Mouse (Mus musculus): ENCODE data around the gene Unc93b1. TPM values are rescaled to one million over a fixed set of nuclear protein-coding genes. Genes with fewer than 3 reads are reported as not detected.
A peak's percentile ranks its signal among the peaks of the same experiment; 100 is the strongest.

Unc93b1 gene
- polyA plus RNA-seq, 1 experiment from 2014 or later: 12.1 TPM

DNA sequence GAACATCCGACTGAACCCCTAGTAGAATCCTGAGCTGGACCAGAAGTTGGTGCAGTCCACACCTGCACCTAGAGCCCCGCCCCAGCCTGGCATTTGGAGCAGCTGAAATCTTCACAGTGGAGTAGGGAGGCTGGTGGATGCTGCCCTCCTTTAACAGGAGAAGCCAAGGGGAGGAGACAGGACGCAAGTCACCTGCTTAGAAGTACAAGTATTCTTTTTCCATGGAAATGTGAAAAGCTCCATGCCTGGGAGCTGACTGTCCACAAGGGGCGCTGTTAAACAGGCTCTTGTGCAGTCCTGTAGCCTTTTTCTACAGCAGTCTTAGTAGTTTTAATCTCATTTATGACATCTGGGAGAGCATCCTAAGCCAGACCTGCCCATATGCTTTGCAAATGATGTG lies 53.8 kb downstream of the Unc93b1 start:
- WGBS: 85% methylated on average over 4 of the region's 4 CpGs
- no peak for ATAC-seq (ENCODE audit: insufficient number of reproducible peaks, insufficient read depth, low FRiP score, low TSS enrichment, low read depth)
- Histone ChIP-seq H3K36me3 (no peaks in the 10 kb centered on the region), H3K9me3 (no peaks in the 10 kb centered on the region; the same call in 1 of the 2 replicates), H3K27me3 (0 out of 2 replicates have a peak, but pooled peaks cover 8% of the 10 kb centered on the region), H3K4me1 (replicated peaks) (peaks cover 30% of the 10 kb centered on the region), H3K4me2 (no peak overlapping the region), H3K27ac (no peak overlapping the region), H3K4me3 (replicated peaks) (no peak overlapping the region), H3K9ac (replicated peaks) (no peak overlapping the region)

DNA sequence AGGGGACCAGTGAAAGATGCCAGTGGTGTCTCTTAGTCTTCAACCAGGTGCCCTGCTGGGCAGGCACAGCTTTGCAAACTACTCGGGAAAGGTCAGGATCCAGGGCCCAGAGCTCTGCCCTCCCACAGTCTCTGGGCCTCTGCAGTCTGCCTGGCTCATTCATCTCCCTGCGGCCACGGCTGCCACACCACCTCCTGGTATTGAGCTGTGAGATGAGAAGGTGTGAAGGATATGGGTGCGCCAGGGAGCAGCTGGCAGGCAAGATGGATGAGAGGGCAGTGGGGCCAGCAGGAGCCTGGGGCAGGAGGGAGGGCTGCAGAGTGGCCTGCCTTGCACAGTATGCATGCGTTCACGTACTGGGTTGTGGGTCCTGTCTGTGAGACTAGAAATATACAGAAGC lies 55.8 kb downstream of the Unc93b1 start:
- Histone ChIP-seq H3K4me2 (no peak overlapping the region), H3K4me3 (replicated peaks) (no peak overlapping the region), H3K27ac (no peak overlapping the region), H3K9ac (replicated peaks) (no peak overlapping the region), H3K27me3 (0 out of 2 replicates have a peak, but pooled peaks cover 8% of the 10 kb centered on the region), H3K36me3 (no peaks in the 10 kb centered on the region), H3K4me1 (replicated peaks) (peaks cover 15% of the 10 kb centered on the region), H3K9me3 (no peaks in the 10 kb centered on the region; the same call in 1 of the 2 replicates)
- ATAC-seq (ENCODE audit: insufficient number of reproducible peaks, insufficient read depth, low FRiP score, low TSS enrichment, low read depth): no peak
- WGBS: 28% methylated on average over 6 of the region's 6 CpGs

DNA sequence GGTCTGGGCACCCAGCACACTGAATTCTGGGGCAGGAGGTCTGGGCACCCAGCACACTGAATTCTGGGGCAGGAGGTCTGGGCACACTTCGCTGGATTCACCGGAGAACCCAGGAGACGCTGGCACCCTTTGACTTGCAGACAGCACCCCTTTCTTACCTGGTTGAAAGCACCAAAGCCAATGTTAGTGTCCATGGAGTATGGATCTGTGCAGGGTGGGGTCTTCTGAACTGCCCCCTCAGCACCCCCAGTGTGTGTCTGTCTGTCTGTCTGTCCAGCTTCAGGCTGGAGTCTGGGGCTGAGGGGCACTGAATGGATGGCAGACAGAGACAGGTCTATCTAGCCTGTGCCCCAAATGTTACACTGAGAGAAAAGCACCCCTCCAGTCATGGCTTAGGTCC lies 56.6 kb downstream of the Unc93b1 start:
- no peak overlapping the region for H3K4me3 ChIP-seq (replicated peaks)
- H3K36me3 ChIP-seq: no peaks in the 10 kb centered on the region
- no peak for ATAC-seq (ENCODE audit: insufficient number of reproducible peaks, insufficient read depth, low FRiP score, low TSS enrichment, low read depth)
- H3K4me1 ChIP-seq (replicated peaks): peaks cover 11% of the 10 kb centered on the region
- H3K9me3 ChIP-seq: no peaks in the 10 kb centered on the region; the same call in 1 of the 2 replicates
- no peak overlapping the region for H3K9ac ChIP-seq (replicated peaks)
- H3K27ac ChIP-seq: no peak overlapping the region
- WGBS: 96% methylated on average over 3 of the region's 3 CpGs
- 0 out of 2 replicates have a peak, but pooled peaks cover 8% of the 10 kb centered on the region for H3K27me3 ChIP-seq
- H3K4me2 ChIP-seq: no peak overlapping the region

DNA sequence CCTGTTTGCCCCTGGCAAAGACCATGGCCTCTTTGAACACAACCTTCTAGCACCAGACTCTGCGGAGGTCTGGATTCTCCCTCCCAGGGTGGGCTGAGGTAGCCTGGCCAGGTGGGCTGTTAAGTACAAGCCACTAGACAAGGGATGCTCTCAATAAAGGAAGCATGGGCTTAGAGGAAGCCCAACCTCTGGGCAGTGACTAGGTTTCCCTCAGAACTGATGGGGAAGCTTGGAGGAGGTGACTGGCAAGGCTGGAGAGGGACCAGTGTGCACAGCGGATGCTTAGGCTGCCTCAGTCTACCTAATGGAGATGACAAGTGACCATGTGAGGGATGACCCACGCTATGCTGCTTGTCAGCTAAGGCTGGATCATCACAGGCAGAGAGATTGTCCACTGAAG lies 57.0 kb downstream of the Unc93b1 start:
- Histone ChIP-seq H3K4me1 (replicated peaks) (peaks cover 7% of the 10 kb centered on the region), H3K4me3 (replicated peaks) (no peak overlapping the region), H3K9ac (replicated peaks) (no peak overlapping the region), H3K36me3 (no peaks in the 10 kb centered on the region), H3K9me3 (no peaks in the 10 kb centered on the region; the same call in 1 of the 2 replicates), H3K27me3 (0 out of 2 replicates have a peak, but pooled peaks cover 8% of the 10 kb centered on the region), H3K4me2 (no peak overlapping the region), H3K27ac (no peak overlapping the region)
- no peak for ATAC-seq (ENCODE audit: insufficient number of reproducible peaks, insufficient read depth, low FRiP score, low TSS enrichment, low read depth)
- 85% methylated on average over 3 of the region's 3 CpGs for WGBS

DNA sequence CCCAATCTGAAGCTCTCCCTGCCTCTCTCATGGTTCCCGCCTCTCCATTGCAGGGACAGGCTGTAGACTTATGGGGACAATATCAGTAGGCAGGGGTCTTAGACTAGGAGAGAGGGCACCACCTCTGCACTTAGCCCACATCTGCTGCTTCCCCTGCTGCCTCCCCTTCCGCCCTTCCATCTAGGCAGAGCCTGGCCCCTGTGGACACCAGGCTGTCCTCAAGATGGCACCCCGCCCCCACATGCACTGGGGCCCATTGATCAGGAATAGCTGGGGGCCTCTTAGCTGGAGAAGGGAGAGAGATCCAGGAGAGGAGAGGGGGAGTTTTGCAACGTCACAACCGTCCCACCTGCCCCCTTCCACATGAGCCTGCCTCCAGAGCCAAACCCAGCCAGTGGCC lies 57.4 kb downstream of the Unc93b1 start, which contains the start of gene Tbx10:
TSS of gene Tbx10 (plus strand) at position 337 of the 400 bp plus-strand sequence.
- H3K36me3 ChIP-seq: no peaks in the 10 kb centered on the region
- ATAC-seq (ENCODE audit: insufficient number of reproducible peaks, insufficient read depth, low FRiP score, low TSS enrichment, low read depth): no peak
- no peak within 1 kb of the TSS for H3K27ac ChIP-seq
- H3K27me3 ChIP-seq: 0 out of 2 replicates have a peak, but pooled peaks cover 8% of the 10 kb centered on the region
- H3K9ac ChIP-seq (replicated peaks): no peak within 1 kb of the TSS
- WGBS: 37% methylated on average over 5 of the region's 5 CpGs
- H3K4me2 ChIP-seq: no peak within 1 kb of the TSS
- no peaks in the 10 kb centered on the region; the same call in 1 of the 2 replicates for H3K9me3 ChIP-seq
- H3K4me3 ChIP-seq (replicated peaks): no peak within 1 kb of the TSS
- peaks cover 5% of the 10 kb centered on the region; the same call in 1 of the 2 replicates for H3K4me1 ChIP-seq (replicated peaks)

DNA sequence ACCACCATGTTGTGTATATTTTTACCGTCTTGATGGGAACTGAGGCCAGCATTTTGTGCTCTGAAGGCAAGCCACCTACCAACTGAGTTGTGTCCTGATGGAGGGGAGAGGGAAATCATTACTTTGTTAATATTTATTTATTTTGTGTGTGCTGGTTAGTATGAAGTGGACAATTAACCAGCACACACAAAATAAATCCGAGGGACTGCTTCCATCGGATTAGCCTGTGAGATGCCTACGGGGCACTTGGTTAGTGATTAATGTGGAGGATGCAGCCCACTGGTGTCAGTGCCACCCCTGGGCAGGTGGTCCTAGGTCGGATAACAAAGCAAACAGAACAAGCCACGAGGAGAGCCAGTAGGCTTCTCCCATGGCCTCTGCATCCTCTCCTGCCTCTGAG lies 59.9 kb downstream of the Unc93b1 start:
- WGBS: 65% methylated on average over 6 of the region's 6 CpGs
- no peak overlapping the region for H3K4me3 ChIP-seq (replicated peaks)
- peaks cover 9% of the 10 kb centered on the region for H3K4me1 ChIP-seq (replicated peaks)
- 0 out of 2 replicates have a peak, but pooled peaks cover 8% of the 10 kb centered on the region for H3K27me3 ChIP-seq
- H3K9ac ChIP-seq (replicated peaks): no peak overlapping the region
- no peaks in the 10 kb centered on the region for H3K36me3 ChIP-seq
- H3K4me2 ChIP-seq: no peak overlapping the region
- no peak overlapping the region for H3K27ac ChIP-seq
- no peaks in the 10 kb centered on the region for H3K9me3 ChIP-seq
- ATAC-seq (ENCODE audit: insufficient number of reproducible peaks, insufficient read depth, low FRiP score, low TSS enrichment, low read depth): no peak

DNA sequence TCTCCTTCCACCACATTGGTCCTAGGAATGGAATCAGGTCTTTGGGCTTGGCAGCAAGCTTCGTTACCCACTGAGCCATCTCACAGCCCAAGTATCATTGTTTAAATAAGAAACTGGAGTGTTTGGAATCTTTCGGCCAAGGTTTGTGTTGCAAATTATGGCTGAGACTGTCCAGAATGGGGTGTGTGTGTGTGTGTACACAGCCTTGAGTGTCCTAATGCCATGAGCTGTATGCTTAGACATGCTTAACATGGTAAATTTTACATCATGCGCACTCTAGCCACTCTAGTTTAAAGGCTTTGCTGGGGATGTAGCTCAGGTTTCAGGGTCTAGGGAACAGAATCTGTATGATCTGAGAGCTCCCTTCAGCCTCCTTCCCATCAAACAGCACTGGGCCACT lies 60.5 kb downstream of the Unc93b1 start:
- no peak overlapping the region for H3K27ac ChIP-seq
- 0 out of 2 replicates have a peak, but pooled peaks cover 8% of the 10 kb centered on the region for H3K27me3 ChIP-seq
- 88% methylated on average over 3 of the region's 3 CpGs for WGBS
- H3K4me3 ChIP-seq (replicated peaks): no peak overlapping the region
- no peak for ATAC-seq (ENCODE audit: insufficient number of reproducible peaks, insufficient read depth, low FRiP score, low TSS enrichment, low read depth)
- H3K4me1 ChIP-seq (replicated peaks): peaks cover 9% of the 10 kb centered on the region
- no peak overlapping the region for H3K4me2 ChIP-seq
- no peaks in the 10 kb centered on the region for H3K9me3 ChIP-seq
- no peak overlapping the region for H3K9ac ChIP-seq (replicated peaks)
- no peaks in the 10 kb centered on the region for H3K36me3 ChIP-seq

DNA sequence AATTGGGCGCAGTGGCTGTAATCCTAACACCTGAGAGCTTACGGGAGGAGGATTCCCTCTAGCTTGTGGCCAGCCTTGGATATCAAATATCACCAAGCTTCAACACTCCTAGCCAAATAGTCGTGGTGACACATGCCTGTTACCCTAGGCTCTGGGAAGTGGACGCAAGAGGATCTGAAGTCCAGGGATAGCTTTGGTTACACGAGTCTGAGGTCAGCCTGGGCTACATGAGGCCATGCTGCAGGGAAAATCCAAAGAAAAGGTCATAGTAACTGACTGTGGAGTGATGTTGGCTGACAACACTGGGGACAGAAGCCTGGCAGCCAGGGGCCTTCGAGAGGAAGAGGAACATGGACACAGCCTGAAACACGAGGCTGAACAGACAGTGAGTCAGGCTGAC lies 61.1 kb downstream of the Unc93b1 start:
- no peak overlapping the region for H3K4me2 ChIP-seq
- no peak for ATAC-seq (ENCODE audit: insufficient number of reproducible peaks, insufficient read depth, low FRiP score, low TSS enrichment, low read depth)
- no peak overlapping the region for H3K4me3 ChIP-seq (replicated peaks)
- no peaks in the 10 kb centered on the region for H3K9me3 ChIP-seq
- no peak overlapping the region for H3K9ac ChIP-seq (replicated peaks)
- H3K36me3 ChIP-seq: no peaks in the 10 kb centered on the region
- 68% methylated on average over 7 of the region's 7 CpGs for WGBS
- 0 out of 2 replicates have a peak, but pooled peaks cover 3% of the 10 kb centered on the region for H3K27me3 ChIP-seq
- H3K4me1 ChIP-seq (replicated peaks): peaks cover 13% of the 10 kb centered on the region
- H3K27ac ChIP-seq: no peak overlapping the region

DNA sequence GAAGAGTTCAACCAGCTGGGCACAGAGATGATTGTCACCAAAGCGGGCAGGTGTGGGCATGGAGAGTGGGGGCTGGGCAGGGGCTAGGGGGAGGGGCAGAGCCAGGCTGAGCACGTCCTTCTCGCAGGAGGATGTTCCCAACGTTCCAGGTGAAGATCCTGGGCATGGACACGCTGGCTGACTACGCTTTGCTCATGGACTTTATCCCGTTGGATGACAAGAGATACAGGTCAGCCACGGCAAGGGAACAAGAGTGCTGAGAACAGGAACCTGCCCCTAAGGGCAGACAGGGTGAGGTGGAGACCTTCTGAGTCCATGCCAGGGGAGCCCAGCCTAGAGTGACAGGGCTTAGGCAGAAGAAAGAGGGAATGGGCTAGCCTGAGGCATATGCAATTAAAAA lies 61.8 kb downstream of the Unc93b1 start:
- Histone ChIP-seq H3K9me3 (no peaks in the 10 kb centered on the region), H3K4me3 (replicated peaks) (no peak overlapping the region), H3K27me3 (0 out of 2 replicates have a peak, but pooled peaks cover 3% of the 10 kb centered on the region), H3K27ac (no peak overlapping the region), H3K9ac (replicated peaks) (no peak overlapping the region), H3K36me3 (no peaks in the 10 kb centered on the region), H3K4me2 (no peak overlapping the region), H3K4me1 (replicated peaks) (peaks cover 18% of the 10 kb centered on the region)
- 81% methylated on average over 8 of the region's 8 CpGs for WGBS
- no peak for ATAC-seq (ENCODE audit: insufficient number of reproducible peaks, insufficient read depth, low FRiP score, low TSS enrichment, low read depth)

DNA sequence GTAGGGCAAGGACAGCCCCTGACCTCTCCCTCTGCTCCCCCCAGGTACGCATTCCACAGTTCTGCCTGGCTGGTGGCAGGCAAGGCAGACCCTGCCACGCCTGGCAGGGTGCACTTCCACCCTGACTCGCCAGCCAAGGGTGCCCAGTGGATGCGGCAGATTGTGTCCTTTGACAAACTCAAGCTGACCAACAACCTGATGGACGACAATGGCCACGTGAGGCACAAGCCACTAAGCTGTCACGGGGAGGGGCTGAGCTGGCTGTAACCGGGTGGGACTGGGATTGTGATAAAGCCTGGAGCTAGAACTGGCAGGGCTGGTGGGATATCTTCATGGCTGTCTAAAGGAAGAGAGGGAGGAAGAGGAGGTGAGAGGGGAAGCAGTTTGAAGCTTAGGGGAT lies 62.2 kb downstream of the Unc93b1 start:
- 62% methylated on average over 8 of the region's 8 CpGs for WGBS
- Histone ChIP-seq H3K27me3 (0 out of 2 replicates have a peak, but pooled peaks cover 3% of the 10 kb centered on the region), H3K9ac (replicated peaks) (no peak overlapping the region), H3K27ac (no peak overlapping the region), H3K36me3 (no peaks in the 10 kb centered on the region), H3K4me1 (replicated peaks) (peaks cover 18% of the 10 kb centered on the region), H3K4me3 (replicated peaks) (no peak overlapping the region), H3K4me2 (no peak overlapping the region), H3K9me3 (no peaks in the 10 kb centered on the region)
- no peak for ATAC-seq (ENCODE audit: insufficient number of reproducible peaks, insufficient read depth, low FRiP score, low TSS enrichment, low read depth)

DNA sequence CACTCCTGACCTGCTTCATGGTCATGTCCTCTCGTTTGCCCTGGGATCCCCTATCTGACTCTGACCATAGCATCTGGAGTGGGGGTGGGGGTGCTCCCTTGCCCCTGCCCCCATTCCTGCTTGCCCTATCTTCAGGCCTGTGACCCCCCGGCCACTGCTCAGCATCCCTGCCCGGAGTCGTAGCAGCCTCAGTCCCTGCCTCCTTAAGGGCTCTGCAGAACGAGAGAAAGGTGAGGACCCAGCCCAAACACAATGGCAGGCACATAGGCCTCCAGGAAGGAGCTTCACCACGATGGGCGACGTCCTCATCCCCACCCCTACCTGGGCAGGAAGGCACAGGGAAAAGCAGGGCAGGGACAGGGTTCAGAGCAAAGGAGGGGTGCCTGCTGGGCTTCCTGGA lies 63.3 kb downstream of the Unc93b1 start:
- Histone ChIP-seq H3K9ac (replicated peaks) (0 out of 2 replicates have a peak overlapping the region, but pooled peaks have one; percentile 23), H3K27ac (no peak overlapping the region), H3K9me3 (no peaks in the 10 kb centered on the region), H3K27me3 (0 out of 2 replicates have a peak, but pooled peaks cover 3% of the 10 kb centered on the region), H3K4me3 (replicated peaks) (no peak overlapping the region), H3K4me1 (replicated peaks) (peaks cover 18% of the 10 kb centered on the region), H3K4me2 (no peak overlapping the region), H3K36me3 (no peaks in the 10 kb centered on the region)
- 74% methylated on average over 8 of the region's 8 CpGs for WGBS
- ATAC-seq (ENCODE audit: insufficient number of reproducible peaks, insufficient read depth, low FRiP score, low TSS enrichment, low read depth): no peak

Measured in limb, embryonic 12.5 days (tissue).